Mouse (Mus musculus) kidney, adult 2 months (tissue): ENCODE results near the gene Pla2g4b.

ENCODE experiments used
- CTCF ChIP-seq: fragments of 200-500 bp; conservative IDR thresholded peaks from 2 replicates; pipeline ENCODE4 v1.5.1; 2011; ENCODE audit warnings: low read depth, mild to moderate bottlenecking, control low read depth, low read length, moderate library complexity, mixed read lengths; ENCODE audit not compliant: insufficient read depth, insufficient read length
- POLR2A ChIP-seq: fragments of 200-500 bp; IDR thresholded peaks from one replicate; pipeline ENCODE4 v1.6.1; 2011; ENCODE audit warnings: low read depth, low read length, control low read depth

DNA sequence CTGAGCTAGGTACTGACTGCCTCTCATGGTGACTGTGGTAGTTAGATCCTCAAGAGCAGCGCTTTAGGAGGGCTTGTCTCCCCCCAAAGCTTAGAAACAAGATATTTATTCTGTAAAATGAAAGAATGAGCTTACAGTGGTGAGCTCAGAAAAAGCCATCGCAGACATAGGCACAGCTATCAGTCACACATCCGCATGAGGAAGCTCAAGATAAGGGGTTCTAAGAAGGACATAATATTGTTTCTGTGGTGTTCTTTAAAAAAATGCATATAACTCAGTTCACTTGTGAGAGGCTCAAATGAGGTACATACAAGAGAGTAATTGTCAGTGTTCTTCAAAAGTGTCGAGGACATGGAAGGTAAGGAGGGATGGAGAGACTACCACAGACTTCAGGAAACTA, 17.3 kb upstream of the Pla2g4b start:
- TF ChIP-seq POLR2A (no peak), CTCF (no peak)
